Mouse (Mus musculus) embryo, embryonic 10 days (tissue): ENCODE data around the gene Slc4a8.
"Not testable (repeated sequence)": the region's sequence is repeated elsewhere in the genome, so short reads cannot be mapped to it uniquely, and the experiment has no call there.

Experiments used
- DNase-seq: peaks from one replicate; pipeline ENCODE4 v3.0.0-alpha.2; 2015; ENCODE audit warnings: low spot score

Gene Slc4a8

DNA sequence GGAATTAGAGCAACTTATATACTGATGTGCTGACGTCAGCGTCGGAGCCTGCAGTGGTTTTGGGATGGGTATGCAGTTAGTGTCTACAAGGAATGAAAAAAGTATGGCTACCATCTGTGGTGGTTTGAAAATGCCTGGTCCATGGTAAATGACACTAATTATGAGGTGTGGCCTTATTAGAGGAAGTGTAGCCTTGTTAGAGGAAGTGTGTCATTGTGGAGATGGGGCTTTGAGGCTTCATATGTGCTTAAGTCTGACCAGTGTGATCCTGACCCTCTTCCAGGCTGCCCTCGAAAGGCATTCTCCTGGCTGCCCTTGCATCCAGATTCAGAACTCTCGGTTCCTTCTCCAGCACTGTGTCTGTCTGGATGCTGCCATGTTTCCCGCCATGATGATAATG is 18.3 kb upstream of the Slc4a8 start:
- no peak for DNase-seq

DNA sequence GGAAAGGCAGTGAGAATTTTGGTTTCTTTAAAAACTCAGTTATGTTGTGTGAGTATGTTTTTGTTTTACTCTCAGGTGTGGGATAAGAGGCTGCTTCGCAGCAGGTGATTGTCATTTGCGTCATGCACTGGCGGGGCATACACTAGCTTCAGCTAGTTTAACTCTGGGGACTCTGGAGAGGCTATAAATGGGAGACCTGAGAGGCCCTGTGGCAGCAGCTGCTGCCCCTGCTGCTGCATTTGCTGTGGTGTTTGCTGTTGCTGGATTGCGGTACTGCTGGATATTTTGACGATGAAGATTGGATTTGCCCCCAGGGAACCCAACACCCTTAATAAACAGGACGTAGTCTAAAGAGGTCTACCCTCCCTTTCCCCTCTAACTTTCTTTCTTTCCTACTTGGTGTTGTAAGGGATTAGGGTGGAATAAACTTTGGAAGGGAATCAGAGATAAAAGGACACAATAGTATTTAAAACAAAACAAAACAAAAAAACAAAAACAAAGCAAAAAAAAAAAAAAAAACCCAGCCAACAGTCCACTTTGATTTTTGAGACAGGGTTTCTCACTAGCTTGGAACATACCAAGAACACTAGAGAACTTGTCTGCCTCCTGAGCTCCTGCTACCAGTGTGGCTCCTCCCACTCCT is 14.9 kb upstream of the Slc4a8 start:
- DNase-seq = no peak

DNA sequence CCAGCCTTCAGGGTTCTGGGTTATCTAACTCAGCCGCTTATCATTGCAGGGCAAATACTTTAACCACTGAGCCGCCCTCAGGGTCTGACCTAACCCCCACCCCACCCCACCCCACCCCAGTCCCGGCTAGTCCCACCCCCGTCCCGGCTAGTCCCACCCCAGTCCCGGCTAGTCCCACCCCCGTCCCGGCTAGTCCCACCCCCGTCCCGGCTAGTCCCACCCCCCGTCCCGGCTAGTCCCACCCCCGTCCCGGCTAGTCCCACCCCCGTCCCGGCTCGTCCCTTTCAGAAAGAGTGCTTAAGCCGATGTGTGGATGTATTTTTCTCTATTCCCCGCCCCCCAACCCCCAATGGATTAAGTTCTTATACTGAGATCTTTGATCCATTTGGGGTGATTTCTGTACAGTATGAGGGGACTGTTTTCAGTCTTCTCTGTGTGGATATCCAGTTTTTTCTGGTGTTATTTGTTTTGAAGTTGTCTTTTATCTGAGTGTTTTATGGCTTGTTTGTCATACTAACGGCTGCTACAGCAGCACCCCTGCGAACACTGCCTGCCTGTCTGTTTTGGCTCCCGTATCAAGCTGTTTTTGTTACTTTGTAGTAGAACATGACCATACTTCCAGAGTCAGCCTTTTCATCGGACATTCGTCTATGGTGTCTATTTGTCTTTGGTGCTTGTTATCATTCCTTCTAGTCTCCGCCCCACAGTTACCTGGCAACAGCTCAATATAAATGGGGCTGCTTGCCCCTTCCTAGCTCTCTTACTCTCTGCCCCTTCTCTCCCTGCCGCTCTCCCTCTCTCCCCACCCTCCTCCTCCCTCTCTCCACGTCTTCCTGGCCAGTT is 14.2 kb upstream of the Slc4a8 start:
- DNase-seq = peak; percentile 64

DNA sequence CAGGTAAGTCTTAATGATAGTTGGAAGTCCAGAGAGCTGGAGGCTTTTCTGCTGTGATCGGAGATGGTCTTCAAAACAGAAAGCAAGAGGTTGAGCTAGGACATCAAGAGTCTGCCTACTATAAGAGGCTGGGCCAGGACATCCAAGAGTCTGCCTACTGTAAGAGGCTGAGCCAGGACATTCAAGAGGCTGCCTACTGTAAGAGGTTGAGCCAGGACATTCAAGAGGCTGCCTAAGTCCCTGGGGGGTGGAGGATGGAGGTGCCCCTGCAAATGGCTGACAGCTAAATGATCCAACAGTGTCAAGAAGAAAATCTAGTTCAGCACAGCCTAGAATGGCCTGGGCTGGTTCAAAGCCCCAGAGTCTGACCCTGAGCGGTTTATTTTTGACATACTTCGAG is 13.0 kb upstream of the Slc4a8 start:
- no peak for DNase-seq

DNA sequence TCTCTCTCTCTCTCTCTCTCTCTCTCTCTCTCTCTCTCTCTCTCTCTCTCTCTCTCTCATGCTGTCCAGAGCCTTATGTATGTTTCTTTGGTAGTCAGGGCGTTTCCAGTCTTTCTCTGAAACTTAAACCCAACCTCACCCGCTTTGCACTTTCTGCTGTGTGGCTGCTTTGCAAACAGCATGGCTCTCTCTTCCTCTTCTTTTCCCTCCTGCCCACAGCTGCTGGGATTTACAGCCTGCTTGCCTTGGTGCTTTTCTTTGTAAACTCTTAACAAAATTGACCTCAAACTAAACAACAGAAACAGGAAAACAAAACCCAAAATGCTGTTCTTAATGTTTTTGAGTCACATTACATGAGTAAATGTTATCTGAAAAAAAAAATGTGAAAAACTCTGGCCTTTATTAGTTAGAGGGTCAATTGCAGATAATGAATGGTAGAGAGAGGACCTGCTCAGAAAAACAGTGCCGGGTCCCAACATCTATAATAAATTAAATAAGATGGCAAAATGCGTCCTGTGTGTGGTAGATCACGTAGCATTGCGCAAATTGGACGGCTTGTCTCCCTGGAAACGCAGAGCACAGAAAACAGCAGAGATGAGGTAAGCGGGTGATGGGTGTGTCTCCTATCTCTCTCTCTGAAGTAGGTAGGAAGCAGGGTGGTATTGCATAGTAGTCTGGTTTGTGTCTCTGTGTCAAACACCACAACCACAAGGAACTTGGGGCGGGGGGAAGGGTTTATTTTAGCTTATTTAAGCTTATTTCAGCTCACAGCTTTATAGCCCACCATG is 11.6 kb upstream of the Slc4a8 start:
- no peak for DNase-seq

DNA sequence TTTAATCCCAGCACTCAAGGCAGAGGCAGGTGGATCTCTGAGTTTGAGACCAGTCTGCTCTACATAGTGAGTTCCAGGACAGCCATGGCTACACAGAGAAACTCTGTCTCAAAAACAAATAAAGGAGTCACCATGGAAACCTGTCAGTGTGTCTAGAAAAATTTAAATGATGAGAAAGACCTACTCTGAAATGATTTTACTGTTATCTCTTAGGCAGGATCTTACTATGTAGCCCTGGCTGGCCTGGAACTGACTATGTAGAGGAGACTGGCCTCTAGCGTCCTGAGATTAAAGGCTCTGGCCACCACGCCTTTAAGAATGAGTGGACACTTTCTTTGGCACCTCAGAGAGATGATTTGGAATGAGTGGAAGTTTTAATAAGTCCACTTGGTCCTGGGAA is 9.1 kb upstream of the Slc4a8 start:
- no peak for DNase-seq

DNA sequence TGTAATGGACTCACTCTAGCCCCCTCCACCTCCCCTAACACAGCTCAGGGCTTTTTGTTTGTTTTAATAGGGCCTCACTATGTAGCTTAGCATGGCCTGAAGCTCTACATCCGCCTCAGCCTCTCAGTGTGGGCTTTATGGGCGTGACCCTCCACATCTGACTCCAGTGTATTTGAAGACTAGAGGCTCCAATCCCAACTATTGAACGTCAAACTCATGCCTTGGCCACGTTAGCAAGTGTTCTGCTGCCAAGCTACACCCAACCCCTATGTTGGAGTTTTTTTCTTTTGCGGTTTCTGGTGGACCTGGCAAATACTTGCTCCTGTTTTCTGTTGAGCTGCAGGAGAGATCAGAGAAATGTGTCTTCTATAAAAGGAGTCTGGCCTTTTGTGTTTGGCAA is 8.5 kb upstream of the Slc4a8 start:
- no peak for DNase-seq

DNA sequence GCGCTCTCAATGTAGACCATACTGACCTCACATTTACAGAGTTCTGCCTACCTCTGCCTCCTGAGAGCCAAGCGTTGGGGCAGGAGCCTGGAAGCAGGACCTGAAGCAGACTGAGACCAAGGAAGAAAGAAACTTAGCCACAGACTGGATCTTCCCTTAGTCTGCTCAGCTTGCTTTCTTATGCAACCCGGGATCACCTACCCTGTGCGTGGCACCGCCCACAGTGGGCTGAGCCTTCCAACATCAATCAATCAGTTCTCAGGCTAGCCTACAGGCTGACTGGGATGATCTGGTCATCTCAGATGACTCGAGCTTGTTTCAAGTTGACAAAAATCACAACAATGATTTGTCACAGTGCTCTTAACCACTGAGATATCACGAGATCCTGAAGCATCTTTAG is 7.5 kb upstream of the Slc4a8 start:
- DNase-seq = no peak

DNA sequence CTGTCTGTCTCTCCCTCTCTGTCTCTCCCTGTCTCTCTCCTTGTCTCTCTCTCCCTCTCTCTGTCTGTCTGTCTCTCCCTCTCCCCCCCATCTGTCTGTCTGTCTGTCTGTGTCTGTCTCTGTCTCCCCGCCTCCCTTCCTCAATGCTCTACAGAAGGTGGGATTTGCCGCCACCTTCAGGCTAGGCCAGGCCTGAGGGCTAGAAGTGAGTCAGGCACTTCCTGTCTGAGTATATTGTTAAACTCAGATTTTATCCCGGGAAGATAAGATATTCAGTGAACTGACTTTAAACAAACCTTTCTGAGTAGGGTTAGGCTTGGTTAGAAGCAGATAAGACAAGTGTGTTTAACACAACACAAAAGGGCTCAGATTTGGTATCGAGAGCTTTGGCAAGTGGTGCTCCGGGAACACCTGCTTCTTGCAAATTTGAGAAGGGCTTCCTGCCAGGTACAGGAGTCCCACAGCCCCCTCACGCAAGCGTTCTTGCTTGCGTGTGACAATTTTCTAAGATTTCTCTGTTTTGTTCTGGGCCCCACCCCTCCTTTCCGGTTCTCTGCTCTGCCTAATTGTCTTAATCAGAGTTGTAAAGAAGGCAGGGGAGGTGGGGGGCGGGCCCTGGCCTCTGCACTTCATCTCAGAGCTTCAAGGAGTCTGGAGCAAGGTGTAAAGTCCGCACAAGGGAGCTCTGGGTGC is 6.6 kb upstream of the Slc4a8 start:
- peak; percentile 72 for DNase-seq

DNA sequence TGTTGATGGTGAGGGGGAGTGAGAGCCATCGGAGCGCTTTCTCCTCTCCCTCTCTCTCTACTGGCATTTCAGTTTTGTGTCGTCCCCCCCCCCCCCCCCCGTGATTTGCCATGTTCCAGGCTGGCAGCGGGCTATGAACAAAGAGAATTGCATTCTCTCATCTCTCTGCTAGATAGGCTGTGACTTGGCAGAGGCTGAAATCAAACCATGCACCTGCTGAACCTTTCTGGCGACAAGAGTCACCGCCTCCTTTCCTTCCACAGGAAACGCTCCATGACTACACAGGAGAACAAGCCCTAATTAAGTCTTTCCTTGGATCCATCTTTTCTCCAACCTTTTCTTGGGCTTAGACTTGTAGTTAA is 6.1 kb upstream of the Slc4a8 start:
- no peak for DNase-seq

DNA sequence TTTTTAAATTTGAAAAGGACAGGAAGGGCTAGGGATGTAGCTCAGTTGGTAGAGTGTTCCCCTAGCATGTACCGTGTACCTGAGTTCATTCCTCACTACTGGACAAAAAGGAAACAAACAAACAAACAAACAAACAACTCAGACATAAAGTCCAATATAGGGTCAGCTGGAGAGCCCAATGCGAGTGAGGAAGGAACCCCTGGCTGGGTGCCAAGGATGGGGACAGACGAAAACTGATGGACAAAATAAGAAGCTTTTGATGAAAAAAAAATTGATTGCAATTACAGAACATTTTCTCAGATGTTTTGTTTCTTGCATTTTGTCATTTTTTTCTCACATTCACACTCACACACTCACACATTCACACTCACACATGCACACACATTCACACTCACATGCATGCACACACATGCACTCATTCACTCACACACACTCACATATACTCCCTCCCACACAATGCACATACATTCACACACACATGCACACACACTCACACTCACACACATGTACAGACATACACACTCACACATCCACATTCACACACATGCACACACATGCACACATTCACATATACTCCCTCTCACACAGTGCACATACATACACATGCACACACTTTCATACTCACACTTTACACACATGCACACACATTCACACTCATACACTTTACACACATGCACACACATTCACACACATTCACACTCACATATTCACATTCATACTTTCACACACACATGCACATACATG is 5.5 kb upstream of the Slc4a8 start:
- no peak for DNase-seq

DNA sequence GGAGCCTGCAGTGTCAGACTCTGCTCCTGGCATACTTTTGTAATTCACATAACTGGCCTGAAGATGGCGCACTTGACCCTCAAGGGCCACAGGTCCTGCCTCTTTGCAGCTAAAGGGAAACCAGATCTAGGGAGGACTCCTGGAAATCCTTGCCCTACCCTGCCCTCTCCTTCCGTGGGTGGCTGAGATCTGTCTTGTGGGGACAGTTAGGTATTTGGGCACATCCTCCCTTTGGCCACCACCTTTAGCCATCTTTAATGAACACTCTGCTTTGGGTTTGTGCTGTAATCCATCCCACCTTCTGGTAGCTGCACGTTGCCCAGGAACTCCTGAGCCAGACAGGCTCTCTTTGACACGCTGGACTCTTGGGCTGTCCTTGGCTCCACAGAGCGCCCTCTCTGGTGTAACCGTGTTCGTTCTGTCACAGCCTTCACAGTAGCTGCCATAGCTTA is 4.0 kb upstream of the Slc4a8 start:
- peak; percentile 92 for DNase-seq

DNA sequence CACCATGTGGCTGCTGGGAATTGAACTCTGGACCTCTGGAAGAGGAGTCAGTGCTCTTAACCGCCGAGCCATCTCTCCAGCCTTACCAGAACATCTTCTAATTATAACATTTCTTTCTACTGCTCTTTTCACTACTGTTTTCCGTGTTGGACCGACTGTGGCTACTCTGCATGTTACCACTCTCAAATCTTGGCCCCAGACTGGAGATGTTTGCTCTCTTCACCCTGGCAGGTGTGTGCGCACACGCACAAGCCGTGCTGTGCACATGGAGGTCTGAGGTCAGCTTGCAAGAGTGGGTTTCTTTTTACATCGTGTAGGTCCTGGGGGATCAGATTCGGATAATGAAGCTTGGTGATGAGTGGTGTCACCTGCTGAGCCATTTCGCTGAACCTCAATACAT is 2.3 kb upstream of the Slc4a8 start:
- DNase-seq = no peak

DNA sequence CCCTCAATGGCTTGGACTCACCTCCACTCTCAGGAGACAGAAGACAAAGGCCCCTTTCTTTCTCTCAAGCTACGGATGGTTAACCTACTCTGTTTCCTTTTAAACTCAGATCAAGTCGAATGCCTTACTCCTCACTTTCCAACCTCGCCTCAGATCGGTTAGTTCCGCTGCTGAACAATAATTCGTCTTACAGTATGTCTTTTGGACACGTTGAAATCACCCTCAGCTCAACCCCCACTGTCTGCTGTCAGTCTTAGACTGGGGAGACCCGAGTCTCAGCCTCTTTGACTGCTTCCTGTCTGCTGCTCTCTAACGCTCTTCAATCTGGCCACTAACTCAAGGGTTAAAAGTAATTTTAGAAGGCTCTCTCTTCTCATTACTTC is 520 bp upstream of the Slc4a8 start:
- peak; percentile 29 for DNase-seq

DNA sequence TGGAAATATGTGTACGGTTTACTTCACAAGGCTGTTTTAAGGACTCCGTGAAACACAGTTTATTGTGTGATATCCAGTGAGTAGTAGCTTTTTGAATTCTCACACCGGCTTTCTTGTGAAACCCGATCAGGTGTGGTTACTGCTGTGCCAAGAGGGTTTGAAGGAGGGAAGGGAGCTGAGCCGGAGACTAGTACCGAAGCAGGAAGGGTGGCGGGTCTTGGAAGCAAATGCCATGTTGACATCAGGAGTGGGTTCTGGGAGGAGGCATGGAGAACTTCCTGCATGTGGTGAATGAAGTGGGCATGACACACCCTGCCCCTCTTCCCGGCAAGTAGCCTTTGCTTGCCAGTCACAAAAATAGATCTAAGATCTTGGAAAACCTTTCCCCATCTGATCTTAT is 1.1 kb downstream of the Slc4a8 start:
- no peak for DNase-seq

DNA sequence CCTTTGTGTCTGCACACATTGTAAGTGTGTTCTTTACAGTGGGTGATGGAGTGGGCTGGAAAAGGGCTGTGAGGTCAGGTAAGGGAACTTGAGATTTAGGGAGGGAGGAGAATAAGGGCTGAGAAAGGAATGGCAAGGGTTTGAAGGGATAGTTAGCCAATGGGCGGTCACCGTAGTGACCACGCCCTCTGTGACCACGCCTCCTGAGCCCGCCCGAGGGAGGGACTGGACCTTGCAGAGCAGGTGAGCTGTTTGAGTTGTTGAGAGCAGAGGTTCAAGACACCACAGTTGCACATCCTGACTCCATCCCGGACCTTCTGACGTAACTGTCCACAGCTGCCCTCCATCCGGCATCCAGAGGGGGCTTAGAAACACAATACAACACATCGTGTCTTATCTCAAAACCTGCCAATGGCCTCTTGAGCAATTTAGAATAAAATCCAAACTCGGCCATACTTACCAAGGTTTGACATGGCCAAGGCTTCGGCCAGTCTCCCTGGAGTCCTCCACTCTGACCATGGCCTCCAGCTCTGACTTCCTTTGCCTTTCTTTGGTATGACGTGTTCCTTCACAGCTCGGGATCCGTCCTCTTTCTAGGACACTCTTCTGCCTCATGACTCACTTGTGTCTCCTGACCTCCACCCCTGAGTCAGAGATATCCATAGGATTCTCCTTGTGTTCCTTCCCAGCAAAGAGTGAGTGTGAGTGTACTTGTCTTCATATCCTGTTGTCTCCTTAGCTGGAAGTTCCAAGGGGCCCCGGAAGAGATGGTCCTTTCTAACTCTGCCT is 2.8 kb downstream of the Slc4a8 start:
- DNase-seq = no peak

DNA sequence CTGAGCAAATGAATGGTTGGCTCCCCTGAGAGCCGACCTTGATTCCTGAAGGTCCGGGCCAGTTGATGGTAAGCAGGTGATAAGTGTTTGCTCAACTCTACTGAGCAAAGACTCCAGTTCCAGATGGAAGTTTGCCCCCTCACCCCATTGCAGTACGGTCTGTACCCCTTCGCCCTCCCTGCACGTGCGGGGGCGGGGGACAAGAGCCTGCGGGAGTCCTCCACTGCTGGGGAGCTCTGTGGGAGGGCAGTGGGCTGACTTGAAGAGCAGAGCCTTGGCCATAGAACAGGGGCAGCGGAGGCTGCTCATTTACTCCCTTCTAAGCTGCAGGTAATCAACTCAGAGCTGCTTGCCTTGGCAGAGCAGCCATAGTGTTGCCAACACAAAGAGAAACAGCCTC is 5.3 kb downstream of the Slc4a8 start:
- no peak for DNase-seq

DNA sequence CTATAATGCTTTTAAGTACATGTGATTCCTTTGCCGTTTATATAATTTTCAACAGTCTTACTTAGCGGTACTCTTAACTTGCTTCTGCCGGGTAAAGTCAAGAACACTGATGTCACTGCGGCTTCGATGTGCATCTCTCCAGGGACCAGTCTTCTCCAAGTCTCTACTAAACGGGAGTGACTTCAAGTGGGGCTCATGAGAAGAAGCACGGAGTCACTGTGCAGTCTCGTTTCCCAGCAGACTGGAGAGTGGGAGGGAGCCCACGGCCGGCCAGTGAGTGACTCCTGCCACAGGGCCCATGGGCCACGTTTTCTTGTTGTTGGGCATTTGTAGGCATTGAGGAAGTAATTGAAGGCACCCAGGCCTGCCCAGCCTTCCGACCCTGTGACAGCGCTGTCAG is 6.3 kb downstream of the Slc4a8 start:
- no peak for DNase-seq

DNA sequence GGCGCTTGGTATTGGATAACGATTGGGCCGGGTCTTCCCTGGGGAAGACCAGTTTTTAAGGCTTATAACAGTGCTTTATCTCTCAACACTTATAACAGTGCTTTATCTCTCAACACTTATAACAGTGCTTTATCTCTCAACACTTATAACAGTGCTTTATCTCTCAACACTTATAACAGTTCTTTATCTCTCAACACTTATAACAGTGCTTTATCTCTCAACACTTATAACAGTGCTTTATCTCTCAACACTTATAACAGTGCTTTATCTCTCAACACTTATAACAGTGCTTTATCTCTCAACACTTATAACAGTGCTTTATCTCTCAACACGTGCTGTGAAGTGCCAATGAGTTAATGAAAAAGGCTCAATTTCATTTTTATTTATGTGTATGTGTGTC is 7.5 kb downstream of the Slc4a8 start:
- DNase-seq = not testable (repeated sequence)

DNA sequence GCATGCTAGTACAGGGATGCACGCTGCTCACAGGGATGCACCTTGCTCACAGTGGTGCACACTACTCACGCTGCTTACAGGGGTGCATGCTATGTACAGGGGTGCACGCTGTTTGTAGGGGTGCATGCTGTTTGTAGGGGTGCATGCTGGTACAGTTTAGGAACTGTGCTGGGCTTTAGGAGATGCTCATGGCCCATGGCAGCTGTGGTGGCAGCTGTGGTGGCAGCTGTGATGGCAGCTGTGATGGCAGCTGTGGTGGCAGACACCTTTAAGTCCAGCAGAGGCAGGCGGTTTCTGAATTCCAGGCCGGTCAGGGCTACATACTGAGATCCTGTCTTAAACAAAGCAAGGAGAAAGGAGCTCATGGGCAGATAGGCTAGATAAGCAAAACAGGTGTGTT is 8.8 kb downstream of the Slc4a8 start:
- DNase-seq = no peak

DNA sequence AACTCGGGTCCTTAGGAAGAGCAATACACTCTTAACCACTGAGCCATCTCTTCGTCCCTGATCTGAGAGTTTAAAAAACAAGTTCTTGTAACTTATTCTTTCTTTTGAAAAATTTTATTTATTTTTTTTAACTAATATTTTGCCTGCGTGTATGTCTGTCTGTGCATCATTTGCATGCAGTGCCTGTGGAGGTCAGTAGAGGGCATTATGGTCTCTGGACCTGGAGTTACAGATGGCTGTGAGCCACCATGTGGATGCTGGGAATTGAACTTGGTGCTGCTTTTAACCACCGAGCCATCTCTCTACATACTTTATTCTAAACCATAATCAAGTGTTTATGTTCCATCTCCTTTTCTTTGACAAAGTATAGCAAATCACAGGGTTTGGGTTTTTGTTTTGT is 11.1 kb downstream of the Slc4a8 start:
- no peak for DNase-seq
